Mouse (Mus musculus): ENCODE results near the gene Vmn1r130. TPM values are rescaled to one million over a fixed set of nuclear protein-coding genes. Genes with fewer than 3 reads are reported as not detected.
"Not testable (repeated sequence)": the region's sequence is repeated elsewhere in the genome, so short reads cannot be mapped to it uniquely, and the experiment has no call there.

Vmn1r130 gene
- polyA plus RNA-seq (2012; rRNA removed): not detected in 2 replicates

DNA sequence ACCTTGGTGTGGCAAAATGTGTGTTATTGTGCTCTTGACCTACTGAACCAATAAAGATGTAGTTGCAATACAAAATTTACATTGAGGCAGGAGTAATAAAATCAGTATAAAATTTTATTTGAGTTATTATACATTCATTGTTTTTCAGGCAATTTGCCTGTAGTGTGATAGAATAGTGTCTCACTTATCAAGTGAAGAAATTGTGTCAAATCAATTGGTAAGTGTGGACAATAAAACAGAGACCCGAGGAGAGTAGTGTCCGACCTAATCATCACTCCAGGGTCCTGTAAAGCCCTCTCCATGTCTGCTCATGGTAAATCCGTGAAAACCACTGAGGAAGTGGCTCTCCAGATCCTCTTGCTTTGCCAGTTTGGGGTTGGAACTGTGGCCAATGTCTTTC, at the start of gene Vmn1r130:
TSS of gene Vmn1r130 (plus strand) at position 301 of the 400 bp plus-strand sequence.
- not testable (repeated sequence) for DNase-seq (ENCODE audit: extremely low spot score in 1 of 2, low spot score in 1 of 2)

DNA sequence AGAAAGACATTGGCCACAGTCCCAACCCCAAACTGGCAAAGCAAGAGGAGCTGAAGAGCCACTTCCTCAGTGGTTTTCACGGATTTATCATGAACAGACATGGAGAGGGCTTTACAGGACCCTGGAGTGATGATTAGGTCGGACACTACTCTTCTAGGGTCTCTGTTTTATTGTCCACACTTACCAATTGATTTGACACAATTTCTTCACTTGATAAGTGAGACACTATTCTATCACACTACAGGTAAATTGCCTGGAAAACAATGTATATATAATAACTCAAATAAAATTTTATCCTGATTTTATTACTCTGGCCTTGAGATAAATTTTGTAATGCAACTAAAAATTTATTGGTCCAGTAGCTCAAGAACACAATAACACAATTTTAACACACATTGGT, 34.4 kb downstream of the Vmn1r130 start, which contains the start of gene Vmn1r131:
TSS of gene Vmn1r131 (minus strand) at position 101 of the 400 bp plus-strand sequence.
- not testable (repeated sequence) for DNase-seq (ENCODE audit: extremely low spot score in 1 of 2, low spot score in 1 of 2)

Other genes starting within 250 kb of the Vmn1r130 start
- not detected in 2 replicates for gene Vmn1r125, start 239.6 kb upstream of the Vmn1r130 start, polyA plus RNA-seq (2012; rRNA removed)
- gene Vmn1r126, start 210.3 kb upstream of the Vmn1r130 start, polyA plus RNA-seq (2012; rRNA removed): not detected in 2 replicates
- gene Vmn1r127, start 191.9 kb upstream of the Vmn1r130 start, polyA plus RNA-seq (2012; rRNA removed): not detected in 2 replicates
- not detected in 2 replicates for gene Vmn1r128, start 162.4 kb upstream of the Vmn1r130 start, polyA plus RNA-seq (2012; rRNA removed)
- not detected in 2 replicates for gene Vmn1r129, start 150.5 kb upstream of the Vmn1r130 start, polyA plus RNA-seq (2012; rRNA removed)
- gene Gm6882, start 79.0 kb upstream of the Vmn1r130 start, polyA plus RNA-seq (2012; rRNA removed): not detected in 2 replicates
- gene Vmn1r131, start 34.3 kb downstream of the Vmn1r130 start, polyA plus RNA-seq (2012; rRNA removed): not detected in 2 replicates
- gene Vmn1r132, start 102.3 kb downstream of the Vmn1r130 start, polyA plus RNA-seq (2012; rRNA removed): not detected in 2 replicates
- gene Gm4175, start 249.7 kb downstream of the Vmn1r130 start, polyA plus RNA-seq (2012; rRNA removed): not detected in 2 replicates